Mouse (Mus musculus) telencephalon, adult 2 months (tissue): ENCODE measurements around the gene Grk2.

ENCODE experiments used
- DNase-seq: peaks from one replicate; pipeline ENCODE4 v3.0.0-alpha.2; 2011; ENCODE audit warnings: low read depth, low spot score

Gene Grk2

GRCm38 (mm10) chr19:4303640-4303995, 2.4 kb downstream of the Grk2 start:
- no peak for DNase-seq

GRCm38 (mm10) chr19:4302936-4303639, 2.9 kb downstream of the Grk2 start:
- no peak for DNase-seq

- DNase-seq = peak; percentile 58
Measured at GRCm38 (mm10) chr19:4301735-4302651, 4.0 kb downstream of the Grk2 start.

- DNase-seq = no peak
Measured at GRCm38 (mm10) chr19:4300852-4301734, 4.9 kb downstream of the Grk2 start.

GRCm38 (mm10) chr19:4300271-4300704, 5.7 kb downstream of the Grk2 start:
- DNase-seq = peak; percentile 65

GRCm38 (mm10) chr19:4299574-4300270, 6.3 kb downstream of the Grk2 start:
- no peak for DNase-seq

- DNase-seq = no peak
Measured at GRCm38 (mm10) chr19:4299126-4299525, 6.9 kb downstream of the Grk2 start.

- DNase-seq = no peak
Measured at GRCm38 (mm10) chr19:4298322-4299121, 7.5 kb downstream of the Grk2 start.

GRCm38 (mm10) chr19:4297851-4298250, 8.2 kb downstream of the Grk2 start:
- DNase-seq = no peak

GRCm38 (mm10) chr19:4296611-4297010, 9.4 kb downstream of the Grk2 start:
- DNase-seq = no peak

- no peak for DNase-seq
Measured at GRCm38 (mm10) chr19:4295391-4295790, 10.6 kb downstream of the Grk2 start.

- DNase-seq = no peak
Measured at GRCm38 (mm10) chr19:4294381-4295097, 11.5 kb downstream of the Grk2 start.

- no peak for DNase-seq
Measured at GRCm38 (mm10) chr19:4291161-4291560, 14.9 kb downstream of the Grk2 start.

GRCm38 (mm10) chr19:4290749-4291148, 15.3 kb downstream of the Grk2 start:
- DNase-seq = no peak

- no peak for DNase-seq
Measured at GRCm38 (mm10) chr19:4283653-4284052, 22.4 kb downstream of the Grk2 start.

GRCm38 (mm10) chr19:4282898-4283553, 23.0 kb downstream of the Grk2 start, which contains the start of gene Ankrd13d:
TSS of gene Ankrd13d (minus strand) at chr19:4283137.
- peak; percentile 90 for DNase-seq

GRCm38 (mm10) chr19:4280425-4280824, 25.6 kb downstream of the Grk2 start:
- no peak for DNase-seq

GRCm38 (mm10) chr19:4279487-4279886, 26.5 kb downstream of the Grk2 start:
- no peak for DNase-seq

- no peak for DNase-seq
Measured at GRCm38 (mm10) chr19:4270972-4271371, 35.0 kb downstream of the Grk2 start.
